Mouse (Mus musculus) liver, embryonic 14.5 days (tissue): ENCODE data around the gene Gm10271.

Source experiments
- CTCF ChIP-seq: IDR thresholded peaks from 2 replicates; pipeline ENCODE4 v1.5.1; 2016; ENCODE audit warnings: antibody characterized with exemption, low read depth, control low read depth
- EP300 ChIP-seq: IDR thresholded peaks from 2 replicates; pipeline ENCODE4 v1.6.1; 2016; ENCODE audit warnings: antibody characterized with exemption, low read depth

GRCm38 (mm10) chr10:116986264-116987082, 14.1 kb upstream of the Gm10271 start, which contains the start of gene Best3:
- TF ChIP-seq CTCF = no peak
- no peak for TF ChIP-seq EP300
